Mouse (Mus musculus) lung, postnatal 10 days (tissue): ENCODE measurements at regions not wholly inside any gene's neighbourhood (a gene's known extent, or its start where the extent isn't known, plus 50 kb on each side); places are given as distances from the start of the nearest gene placed in this dataset.
A peak's percentile ranks its signal among the peaks of the same experiment; 100 is the strongest.

Experiments used
- DNase-seq: peaks from one replicate; pipeline ENCODE4 v3.0.0; 2021

DNA sequence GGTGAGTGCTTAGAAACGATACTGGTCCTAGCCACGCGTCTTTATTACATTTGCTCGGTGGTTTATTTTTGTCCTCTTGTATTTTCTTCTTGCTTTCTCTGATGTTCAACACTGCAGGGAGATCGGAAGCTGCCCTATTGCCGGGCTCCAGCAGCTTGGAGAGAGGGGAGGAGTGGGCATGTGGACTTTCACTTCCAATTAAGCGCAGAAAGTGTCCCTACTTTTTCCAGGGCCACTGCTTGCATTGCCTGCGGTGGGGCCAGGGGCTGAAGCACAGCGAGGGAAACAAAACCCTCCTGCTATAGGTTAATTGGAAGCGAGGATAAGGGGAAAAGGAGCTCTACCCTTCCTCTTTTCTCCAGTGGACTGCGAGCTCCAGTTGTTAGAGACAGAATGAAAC is 114.4 kb upstream of the Cdh6 start:
- no peak for DNase-seq

DNA sequence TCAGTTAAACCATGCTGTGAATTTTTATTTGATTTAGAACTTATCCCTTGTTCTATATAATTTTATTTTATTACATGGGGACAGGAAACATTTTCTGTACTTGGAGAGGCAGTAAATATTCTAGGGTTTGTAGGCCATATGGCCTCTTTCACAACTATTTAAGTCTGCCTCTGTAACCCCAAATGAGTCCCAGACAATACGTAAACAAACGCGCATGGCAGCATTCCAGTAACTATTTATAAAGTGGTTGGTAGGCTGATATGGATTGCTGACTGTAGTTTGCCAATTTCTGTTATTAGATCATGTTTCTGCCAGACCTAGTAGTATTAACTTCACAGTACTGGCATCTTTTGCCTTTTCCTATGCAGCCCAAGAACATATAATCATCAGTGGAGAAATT is 111.9 kb upstream of the Cdh6 start:
- DNase-seq: peak; percentile 16

DNA sequence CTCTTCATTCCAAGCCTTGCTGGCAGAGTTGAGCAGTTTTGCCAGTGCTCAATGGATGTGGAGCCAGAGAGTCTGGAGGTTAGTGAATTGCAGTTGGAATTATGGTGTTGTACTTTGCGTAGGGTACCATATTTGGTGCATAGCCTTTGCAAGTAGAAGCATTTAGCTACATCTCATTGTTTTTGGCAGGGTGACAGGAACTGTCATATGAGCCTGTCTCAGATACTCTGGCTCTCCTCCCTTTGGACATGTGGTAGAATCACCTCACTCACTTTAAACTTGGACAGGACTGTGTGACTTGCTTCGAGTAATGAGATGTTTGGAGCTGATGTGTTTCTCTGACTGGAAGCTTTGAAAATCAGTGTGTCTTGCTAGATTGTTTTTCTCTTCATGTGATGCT is 110.7 kb upstream of the Cdh6 start:
- peak; percentile 26 for DNase-seq

DNA sequence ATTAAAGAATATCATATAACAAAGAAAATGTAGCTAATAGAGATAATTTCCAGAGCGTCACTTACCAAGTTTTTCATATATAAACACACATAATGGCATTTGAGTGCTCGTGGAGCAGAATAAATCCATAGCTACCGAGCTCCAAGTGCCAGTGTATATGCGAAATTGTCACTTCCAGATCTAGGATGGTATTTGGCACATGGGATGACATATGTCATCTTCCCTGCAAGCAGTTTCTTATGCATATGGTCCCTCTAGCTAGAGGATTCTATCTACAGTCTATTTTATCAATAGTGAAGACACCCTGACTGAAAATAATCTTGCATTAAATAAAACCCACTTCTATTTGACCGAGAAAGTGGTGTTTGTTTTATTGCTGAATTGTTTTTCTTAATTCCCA is 109.6 kb upstream of the Cdh6 start:
- DNase-seq: no peak

DNA sequence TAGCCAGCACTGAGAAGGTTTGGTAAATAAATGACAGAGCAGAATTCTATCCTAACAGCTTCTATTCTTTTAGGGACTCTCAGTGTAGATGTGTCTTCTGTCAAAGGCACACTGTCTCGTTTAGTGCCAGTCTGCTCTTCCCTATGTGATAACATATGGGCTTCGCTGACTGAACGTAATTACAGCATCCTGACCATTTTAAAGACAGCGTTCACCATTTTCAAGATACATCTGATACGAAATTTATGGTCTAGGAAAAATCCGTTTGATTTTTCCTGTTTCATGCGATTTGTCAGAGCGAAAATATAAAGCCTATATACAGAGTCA is 103.4 kb upstream of the Cdh6 start:
- DNase-seq: no peak

DNA sequence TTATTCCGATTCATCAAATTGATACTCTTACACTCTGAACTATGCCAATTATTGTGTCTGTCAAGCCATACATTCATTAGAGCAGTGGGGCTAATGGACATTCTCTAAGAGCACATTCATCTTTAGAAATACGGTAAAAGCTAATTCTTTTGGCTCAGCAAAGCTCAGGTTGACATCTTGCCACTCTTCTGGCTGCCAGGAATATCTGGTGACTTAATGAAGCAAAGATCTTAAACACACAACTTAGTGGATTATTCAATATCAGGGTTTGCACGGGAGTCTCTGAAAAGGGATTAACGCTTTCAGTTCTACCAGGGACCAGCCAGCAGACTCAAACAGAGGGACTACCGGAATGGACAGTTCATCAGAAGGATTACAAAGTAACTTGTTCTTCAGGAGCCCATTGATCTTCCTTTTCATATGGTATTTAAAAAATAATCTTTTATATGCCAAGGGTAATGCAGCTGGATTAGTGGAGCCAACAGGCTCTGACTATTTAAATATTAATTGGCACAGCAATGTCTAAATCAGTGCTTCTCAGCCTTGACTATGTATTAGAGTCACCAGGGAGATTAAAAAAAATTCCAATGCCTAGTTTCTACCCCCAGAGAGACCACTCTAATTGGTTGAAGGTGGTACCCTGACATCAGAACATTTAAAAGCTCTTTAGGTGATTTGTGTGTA is 102.9 kb upstream of the Cdh6 start:
- no peak for DNase-seq

DNA sequence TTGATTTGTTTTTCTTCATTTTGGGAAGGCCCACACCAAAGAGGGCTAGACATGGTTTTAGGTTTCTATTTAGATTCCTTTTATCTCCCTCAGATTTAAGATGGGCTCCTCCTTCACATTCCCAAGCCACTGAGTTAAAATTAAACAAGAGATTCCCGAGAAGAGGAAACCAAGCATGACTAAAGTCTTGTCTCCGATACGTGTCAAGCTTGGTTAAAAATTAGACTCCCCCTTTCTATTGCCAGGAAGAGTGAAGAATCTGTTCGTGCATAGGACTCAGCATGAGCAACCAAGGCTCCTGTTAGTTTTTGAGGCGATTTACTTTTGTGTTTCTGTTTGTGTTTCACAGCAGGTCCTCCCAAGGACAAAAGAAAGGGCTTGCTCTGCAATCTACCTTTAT is 101.9 kb upstream of the Cdh6 start:
- DNase-seq: no peak

DNA sequence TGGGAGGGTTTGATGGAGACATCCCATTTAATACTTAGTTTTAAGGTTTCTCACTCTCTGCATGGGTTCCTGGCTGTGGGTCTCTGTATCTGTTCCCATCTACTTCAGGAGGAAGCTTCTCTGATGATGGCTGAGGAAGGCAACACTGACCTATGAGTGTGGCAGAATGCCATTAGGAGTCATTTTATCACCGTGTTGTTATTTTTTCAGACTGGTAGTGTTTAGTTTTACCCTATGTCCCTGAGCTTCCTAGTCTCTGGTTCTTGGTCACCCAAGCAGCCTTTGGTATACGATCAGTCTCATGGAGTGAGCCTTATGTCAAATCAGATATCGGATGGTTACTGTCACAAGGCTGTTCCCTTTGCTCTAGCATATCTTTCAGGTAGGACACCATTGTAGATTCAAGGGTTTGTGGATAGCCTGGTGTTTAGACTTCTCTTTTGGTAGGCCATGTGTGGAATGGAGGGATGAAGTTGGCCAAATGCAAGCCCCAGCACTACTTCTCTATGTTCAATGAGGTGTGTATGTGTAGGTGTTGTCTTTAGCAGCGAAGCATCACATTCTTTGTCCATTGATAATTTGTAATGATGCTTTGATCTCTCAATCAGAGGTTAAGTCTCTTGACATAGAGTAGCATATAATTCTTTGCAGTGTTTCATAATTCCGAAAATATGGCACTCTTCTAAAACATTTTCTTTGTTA is 101.0 kb upstream of the Cdh6 start:
- DNase-seq: no peak

DNA sequence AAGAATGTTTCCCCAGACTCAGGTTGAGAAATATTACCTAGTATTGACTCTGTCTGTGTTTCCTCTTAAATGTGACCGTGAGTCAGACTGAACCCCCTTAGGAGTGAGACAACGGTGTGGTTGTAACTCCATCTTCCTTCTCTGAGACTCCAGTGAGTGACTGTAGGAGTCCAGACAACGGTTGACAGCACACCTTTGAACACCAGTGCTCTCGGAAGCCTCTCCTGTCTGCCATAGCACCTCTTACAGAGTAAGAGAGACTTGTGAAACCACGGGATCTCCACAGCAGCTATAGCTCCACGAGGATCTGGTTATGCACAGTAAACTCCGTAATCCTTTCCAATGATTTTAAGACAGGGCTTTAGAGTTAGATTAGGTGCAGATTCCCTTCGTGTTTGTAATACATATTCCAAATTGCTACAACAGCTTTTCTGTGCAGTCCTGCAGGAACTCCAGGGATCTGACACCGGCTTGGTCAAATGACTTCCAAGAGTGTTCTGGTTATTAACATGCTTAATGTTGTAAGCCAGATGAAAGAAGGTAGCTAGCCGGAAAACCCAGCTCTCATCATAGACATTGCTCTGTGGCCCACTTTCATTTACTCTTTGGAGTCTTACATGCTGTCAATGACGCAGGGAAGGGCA is 72.7 kb upstream of the Cdh6 start:
- DNase-seq: no peak

DNA sequence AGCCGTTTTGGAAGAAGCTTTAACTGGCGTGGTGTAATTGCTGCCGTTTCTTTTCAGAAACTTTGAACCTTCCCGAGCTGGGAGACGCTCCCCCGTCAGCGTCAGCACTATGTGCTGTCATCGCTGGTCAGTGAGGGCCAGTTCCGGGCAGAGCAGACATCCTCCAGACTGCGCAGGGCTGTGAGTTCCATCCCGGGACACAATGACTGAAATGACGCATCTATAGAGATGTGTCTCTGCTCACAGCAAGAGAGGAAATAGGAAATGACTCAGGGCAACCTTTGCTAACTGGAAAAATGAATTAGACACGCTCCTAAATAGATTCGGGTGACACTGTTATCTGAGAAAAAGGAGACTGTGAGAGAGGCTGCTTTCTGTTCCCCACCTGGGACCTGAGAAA is 70.8 kb upstream of the Cdh6 start:
- DNase-seq: no peak

DNA sequence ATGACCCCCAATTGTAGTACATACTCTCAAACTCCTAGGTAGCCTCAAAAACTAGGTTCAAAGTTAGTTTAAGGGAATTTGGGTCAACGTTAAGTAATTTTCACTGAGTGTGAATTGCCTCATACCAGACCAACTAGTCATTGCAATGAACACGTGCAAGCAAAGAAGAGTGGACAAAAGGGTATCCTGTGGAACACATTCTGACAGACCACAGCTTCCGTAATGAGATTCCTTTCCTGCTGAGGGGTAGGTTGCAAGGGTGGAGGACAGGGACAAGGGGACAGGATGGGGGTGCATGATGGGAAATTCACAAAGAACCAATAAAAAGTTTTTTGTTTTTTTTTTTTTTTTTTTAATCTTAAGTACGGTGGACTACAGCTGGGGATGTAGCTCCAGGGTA is 70.1 kb upstream of the Cdh6 start:
- DNase-seq: no peak

DNA sequence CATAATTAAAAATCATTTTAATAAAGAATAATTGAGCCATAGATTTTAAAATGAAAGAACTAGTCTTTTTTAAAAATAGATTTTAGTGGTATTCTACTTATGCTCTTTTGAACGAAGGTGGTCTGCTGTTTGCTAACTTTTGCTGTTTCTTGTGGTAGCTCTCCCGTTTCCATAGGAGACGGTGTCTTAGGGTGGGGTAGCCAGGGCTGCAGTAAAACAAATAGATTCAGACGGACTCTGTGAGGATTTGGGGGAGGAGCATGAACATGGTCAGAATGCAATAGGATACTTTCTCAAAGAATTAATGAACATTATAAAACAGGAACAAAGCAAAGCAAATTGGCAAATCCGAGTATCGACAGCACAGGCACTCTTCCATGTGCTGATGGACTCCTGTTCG is 67.5 kb upstream of the Cdh6 start:
- no peak for DNase-seq

DNA sequence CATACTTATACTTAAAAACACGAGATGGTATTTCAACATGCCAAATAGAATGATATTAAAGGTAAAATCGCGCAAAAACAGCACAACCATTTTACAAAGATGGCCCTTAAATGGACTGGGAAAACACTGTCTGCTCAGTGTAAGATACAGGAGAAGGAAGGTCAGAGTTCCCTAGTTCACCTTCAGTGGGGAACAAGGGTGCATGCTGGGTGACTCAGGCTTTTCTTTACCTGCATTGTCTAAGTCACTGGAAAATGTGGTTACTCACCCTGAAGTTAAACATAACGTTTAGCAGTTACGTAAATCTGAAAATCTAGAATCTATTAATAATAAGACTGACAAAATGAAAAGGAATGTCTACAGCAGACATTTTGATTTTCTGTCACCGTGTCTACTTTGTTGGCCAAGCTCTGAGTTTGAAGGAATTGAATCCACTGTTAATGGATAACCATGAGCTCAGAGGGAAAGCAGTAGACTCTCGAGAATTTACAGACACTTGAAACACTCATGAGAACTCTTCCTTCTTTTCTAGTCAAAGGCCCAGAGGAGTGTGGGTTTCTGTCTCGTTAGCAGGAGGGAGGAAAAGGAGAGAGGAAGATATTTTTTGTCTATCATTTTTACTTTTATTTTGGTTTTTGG is 63.5 kb upstream of the Cdh6 start:
- DNase-seq: no peak

DNA sequence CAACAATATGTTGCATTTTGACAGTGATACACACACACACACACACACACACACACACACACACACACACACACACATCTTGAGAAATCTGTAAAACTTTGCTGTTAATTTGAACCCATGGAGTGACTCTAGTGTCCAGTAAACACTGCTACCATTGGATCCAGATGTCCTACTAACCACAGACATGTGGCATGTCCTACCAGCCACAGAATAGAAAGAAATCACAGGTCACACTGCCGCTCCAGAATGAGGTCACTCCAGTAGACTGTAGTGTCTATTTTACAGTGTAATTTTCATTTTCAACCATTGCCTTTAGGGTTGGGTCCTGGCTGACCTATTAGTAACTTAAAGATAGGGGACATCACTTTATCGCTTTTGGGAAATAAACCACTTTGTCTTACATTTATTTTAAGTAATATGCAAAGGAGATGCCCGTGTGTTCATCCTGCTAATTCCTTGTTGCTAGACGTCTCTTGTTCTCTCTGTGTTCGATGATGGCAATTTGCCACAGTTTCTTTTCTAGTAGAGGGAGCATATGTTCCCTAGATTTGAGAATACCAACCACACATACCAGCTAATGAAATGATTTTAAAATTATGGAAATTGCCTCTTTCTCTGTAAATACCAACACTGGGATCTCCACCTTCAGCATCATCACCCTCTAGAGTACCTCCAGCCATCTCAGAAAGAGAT is 59.2 kb upstream of the Cdh6 start:
- DNase-seq: no peak

DNA sequence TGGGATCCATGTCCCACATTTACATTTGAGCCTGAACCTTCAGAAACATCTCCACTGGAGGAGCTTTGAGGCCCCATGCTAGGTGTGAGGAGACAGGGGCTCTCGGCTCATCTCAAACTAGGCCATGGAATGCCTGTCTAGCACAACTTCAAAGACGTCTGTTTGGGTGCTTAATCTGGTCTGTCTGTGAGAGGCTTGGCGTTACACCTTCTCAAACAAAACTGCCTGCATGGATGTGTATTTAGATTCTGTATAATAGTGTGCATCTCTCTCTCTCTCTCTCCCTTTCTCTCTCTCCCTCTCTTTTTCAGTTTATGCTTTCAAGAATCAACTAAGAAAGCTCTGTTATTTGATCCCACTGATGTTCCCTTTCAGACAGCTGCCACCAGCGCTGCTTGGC is 58.1 kb upstream of the Cdh6 start:
- DNase-seq: no peak

DNA sequence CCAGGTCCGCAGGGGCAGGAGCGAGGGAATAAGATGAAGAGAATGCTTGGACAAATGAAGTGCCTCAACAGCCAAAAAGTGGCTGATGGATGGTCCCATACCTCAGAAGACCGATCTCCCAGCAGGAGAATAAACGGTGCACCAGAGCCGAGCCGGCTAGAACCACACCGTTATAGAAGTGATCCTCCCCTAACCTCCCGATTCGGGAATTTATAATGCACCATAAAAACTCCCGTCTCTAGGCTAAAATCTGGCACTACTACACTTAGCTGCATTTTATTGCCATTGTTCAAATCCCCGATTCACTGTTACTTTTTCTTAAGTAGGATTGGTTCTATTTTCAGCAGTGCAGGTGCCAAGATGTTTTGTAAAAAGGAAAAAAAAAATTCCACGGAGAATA is 54.6 kb upstream of the Cdh6 start:
- no peak for DNase-seq
